Mouse (Mus musculus): ENCODE measurements around the gene Cngb1.

DNA sequence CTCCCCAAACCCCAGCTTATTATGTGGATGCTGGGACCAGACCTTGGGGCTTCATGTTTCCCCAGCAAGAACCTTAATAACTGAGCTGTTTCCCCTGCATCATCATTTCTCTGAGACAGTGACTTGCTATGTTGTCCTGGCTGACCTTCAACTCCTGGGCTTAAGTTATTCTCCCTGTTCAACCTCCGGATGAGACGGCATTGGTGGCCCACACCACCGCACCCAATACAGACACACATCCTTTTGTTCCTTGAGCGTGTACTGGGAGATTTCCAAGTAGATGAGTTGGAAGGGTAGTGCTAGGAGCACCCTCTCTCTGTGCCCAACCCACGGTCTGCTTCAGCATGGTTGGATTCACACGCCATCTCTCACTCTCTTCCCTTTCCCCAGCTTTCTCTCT lies 7.5 kb upstream of the Cngb1 start:
- TF ChIP-seq CTCF (IDR thresholded peaks at IDR 0.05; ENCODE audit: insufficient read depth, low read length) (no peak), POLR2A (IDR thresholded peaks at IDR 0.05; ENCODE audit: borderline replicate concordance, extremely low read depth, low read depth, low read length) (no peak)

All from lung, adult 2 months (tissue).